Mouse (Mus musculus): ENCODE measurements at regions not wholly inside any gene's neighbourhood (a gene's known extent, or its start where the extent isn't known, plus 50 kb on each side); places are given as distances from the start of the nearest gene placed in this dataset.

- DNase-seq (ENCODE audit: low read depth, low spot score) = peak; percentile 33
Observed at GRCm38 (mm10) chr13:114523116-114523515, 64.4 kb upstream of the Fst start.

- no peak for DNase-seq (ENCODE audit: low read depth, low spot score)
Observed at GRCm38 (mm10) chr13:114526856-114527255, 68.1 kb upstream of the Fst start.

- no peak for DNase-seq (ENCODE audit: low read depth, low spot score)
Observed at GRCm38 (mm10) chr13:114530171-114530774, 71.5 kb upstream of the Fst start.

- DNase-seq (ENCODE audit: low read depth, low spot score) = no peak
Observed at GRCm38 (mm10) chr13:114531780-114532179, 73.0 kb upstream of the Fst start.

GRCm38 (mm10) chr13:114532393-114533097 is 73.8 kb upstream of the Fst start:
- no peak for DNase-seq (ENCODE audit: low read depth, low spot score)

GRCm38 (mm10) chr13:114534591-114534990 is 75.8 kb upstream of the Fst start:
- DNase-seq (ENCODE audit: low read depth, low spot score) = no peak

GRCm38 (mm10) chr13:114535721-114536120 is 77.0 kb upstream of the Fst start:
- DNase-seq (ENCODE audit: low read depth, low spot score) = no peak

GRCm38 (mm10) chr13:114571731-114572130 is 113.0 kb upstream of the Fst start:
- DNase-seq (ENCODE audit: low read depth, low spot score) = no peak

GRCm38 (mm10) chr13:114584566-114584965 is 125.8 kb upstream of the Fst start:
- no peak for DNase-seq (ENCODE audit: low read depth, low spot score)

GRCm38 (mm10) chr13:114587621-114588020 is 128.9 kb upstream of the Fst start:
- DNase-seq (ENCODE audit: low read depth, low spot score) = no peak

GRCm38 (mm10) chr13:114603341-114603740 is 144.6 kb upstream of the Fst start:
- no peak for DNase-seq (ENCODE audit: low read depth, low spot score)

- no peak for DNase-seq (ENCODE audit: low read depth, low spot score)
Observed at GRCm38 (mm10) chr13:114604037-114604694, 145.4 kb upstream of the Fst start.

- no peak for DNase-seq (ENCODE audit: low read depth, low spot score)
Observed at GRCm38 (mm10) chr13:114613909-114614308, 155.2 kb upstream of the Fst start.

GRCm38 (mm10) chr13:114619416-114619815 is 160.7 kb upstream of the Fst start:
- DNase-seq (ENCODE audit: low read depth, low spot score) = no peak

- no peak for DNase-seq (ENCODE audit: low read depth, low spot score)
Observed at GRCm38 (mm10) chr13:114636731-114637130, 178.0 kb upstream of the Fst start.

- DNase-seq (ENCODE audit: low read depth, low spot score) = no peak
Observed at GRCm38 (mm10) chr13:114639531-114639930, 178.5 kb upstream of the Mocs2 start.

- DNase-seq (ENCODE audit: low read depth, low spot score) = no peak
Observed at GRCm38 (mm10) chr13:114641688-114642390, 176.2 kb upstream of the Mocs2 start.

- no peak for DNase-seq (ENCODE audit: low read depth, low spot score)
Observed at GRCm38 (mm10) chr13:114642901-114643491, 175.0 kb upstream of the Mocs2 start.

- peak; percentile 10 for DNase-seq (ENCODE audit: low read depth, low spot score)
Observed at GRCm38 (mm10) chr13:114643521-114643920, 174.5 kb upstream of the Mocs2 start.

- DNase-seq (ENCODE audit: low read depth, low spot score) = no peak
Observed at GRCm38 (mm10) chr13:114654267-114654666, 163.8 kb upstream of the Mocs2 start.

GRCm38 (mm10) chr13:114654953-114655586 is 163.0 kb upstream of the Mocs2 start:
- DNase-seq (ENCODE audit: low read depth, low spot score) = no peak

Measured in forelimb bud, embryonic 11.5 days (tissue).